Mouse (Mus musculus) stomach, embryonic 14.5 days (tissue): Measurements from ENCODE around the gene Kcnj8. TPM values are rescaled to one million over a fixed set of nuclear protein-coding genes. Genes with fewer than 3 reads are reported as not detected.

ENCODE experiments used
- ATAC-seq: fragments of 200-750 bp; cut with Nextera tagmentation; 2 replicates; pipeline ENCODE4 v1.8.0; 2017; ENCODE audit warnings: low read depth, moderate TSS enrichment; ENCODE audit not compliant: insufficient number of reproducible peaks, insufficient read depth, low FRiP score
- H3K27ac ChIP-seq: fragments of 300-500 bp; sonication (generic); 2 replicates; pipeline ENCODE4 v1.5.1; 2014; ENCODE audit warnings: mild to moderate bottlenecking, low read length, moderate library complexity, mixed read lengths
- H3K27me3 ChIP-seq: fragments of 300-500 bp; sonication (generic); 2 replicates; pipeline ENCODE4 v1.6.1; 2014; ENCODE audit warnings: low read length, control low read depth, mixed read lengths; ENCODE audit not compliant: control insufficient read depth, insufficient read depth
- H3K36me3 ChIP-seq: fragments of 300-500 bp; sonication (generic); 2 replicates; pipeline ENCODE4 v1.6.1; 2014; ENCODE audit warnings: mild to moderate bottlenecking, control low read depth, low read length, moderate library complexity, mixed read lengths; ENCODE audit not compliant: control insufficient read depth, insufficient read depth
- H3K4me1 ChIP-seq: fragments of 300-500 bp; sonication (generic); 2 replicates; pipeline ENCODE4 v1.6.1; 2014; ENCODE audit warnings: low read length, control low read depth, mixed read lengths; ENCODE audit not compliant: control insufficient read depth, insufficient read depth
- H3K4me2 ChIP-seq: fragments of 300-500 bp; sonication (generic); replicated peaks from 2 replicates; pipeline ENCODE4 v1.6.1; 2014; ENCODE audit warnings: low read depth, low read length, control low read depth
- H3K4me3 ChIP-seq: fragments of 300-500 bp; sonication (generic); 2 replicates; pipeline ENCODE4 v1.5.1; 2014; ENCODE audit warnings: low read depth, low read length, control low read depth
- H3K9ac ChIP-seq: fragments of 300-500 bp; sonication (generic); replicated peaks from 2 replicates; pipeline ENCODE4 v1.6.1; 2014; ENCODE audit warnings: low read depth, mild to moderate bottlenecking, control low read depth, low read length, moderate library complexity, mixed read lengths
- H3K9me3 ChIP-seq: fragments of 300-500 bp; sonication (generic); 2 replicates; pipeline ENCODE4 v1.6.1; 2016; ENCODE audit warnings: low read depth, low read length, control low read depth; ENCODE audit not compliant: control insufficient read depth
- WGBS: fragments of 180-500 bp; shearing (Covaris S2); extraction: QIAGEN DNeasy Blood & Tissue Kit; methylation state at CpG from one replicate; pipeline ENCODE4 v1.1.7; 2014; 5-methylcytosine and 5-hydroxymethylcytosine counted together
- polyA plus RNA-seq: library from polyadenylated mRNA; unstranded; fragments of >200 nt; fragmentation: Nextera tagmentation; extraction: Ambion mirVana; gene quantifications from 2 replicates; pipeline ENCODE4 v1.2.1, GENCODE M21; 2014

Kcnj8 gene
- 98.2 and 99.7 TPM in 2 replicates for polyA plus RNA-seq

DNA sequence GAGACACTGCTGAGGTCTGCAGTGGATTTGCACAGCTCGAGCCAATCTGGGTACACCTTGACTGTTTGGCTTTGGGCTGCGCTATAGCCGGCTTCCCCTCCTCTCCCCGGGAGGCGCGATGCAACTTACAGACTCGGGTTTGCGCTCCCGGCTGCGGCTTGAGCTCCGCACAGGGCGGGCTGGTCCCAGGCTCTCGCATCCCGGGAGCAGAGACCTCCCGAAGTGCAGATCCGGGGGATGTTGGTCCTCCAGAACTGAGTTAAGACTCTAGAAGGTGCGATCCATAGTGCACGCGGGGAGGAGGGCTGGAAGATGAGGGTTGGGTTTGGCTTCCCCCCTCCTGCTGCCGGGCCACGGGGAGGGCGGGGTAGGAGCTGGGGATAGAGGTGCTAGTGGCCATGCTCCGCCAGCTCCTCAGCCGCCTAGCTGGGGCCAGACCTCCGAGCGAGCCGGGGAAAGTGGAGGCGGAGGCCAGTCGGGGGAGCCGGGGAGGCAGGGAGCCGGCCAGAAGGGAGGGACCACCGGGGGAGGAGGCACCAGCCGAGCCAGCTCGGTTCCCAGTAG lies at the start of gene Kcnj8:
TSS of gene Kcnj8 (minus strand) at position 560 of the 564 bp plus-strand sequence.
- peak within 1 kb of the TSS; percentile 50 for H3K4me2 ChIP-seq
- no peaks in the 10 kb centered on the region for H3K36me3 ChIP-seq
- WGBS, result under 1% methylated on average over 34 of the region's 34 CpGs
- peaks cover 7% of the 10 kb centered on the region; the same call in 1 of the 2 replicates for H3K4me1 ChIP-seq
- H3K9ac ChIP-seq, result peak within 1 kb of the TSS; percentile 67
- H3K4me3 ChIP-seq, result peak within 1 kb of the TSS; percentile 53
- no peaks in the 10 kb centered on the region for H3K9me3 ChIP-seq
- H3K27me3 ChIP-seq, result peaks cover 4% of the 10 kb centered on the region; the same call in 1 of the 2 replicates
- peak; percentile 92 for ATAC-seq
- H3K27ac ChIP-seq, result peak within 1 kb of the TSS; percentile 97

GRCm38 (mm10) chr6:142616659-142617058 lies 45.2 kb upstream of the Kcnj8 start:
- no peaks in the 10 kb centered on the region for H3K4me1 ChIP-seq
- no peak overlapping the region for H3K4me2 ChIP-seq
- 20% methylated on average over 3 of the region's 3 CpGs for WGBS
- ATAC-seq, result no peak
- H3K36me3 ChIP-seq, result peaks cover 4% of the 10 kb centered on the region; the same call in 1 of the 2 replicates
- no peak overlapping the region for H3K9ac ChIP-seq
- H3K9me3 ChIP-seq, result no peaks in the 10 kb centered on the region
- H3K27ac ChIP-seq, result no peak overlapping the region
- no peak overlapping the region for H3K4me3 ChIP-seq
- no peaks in the 10 kb centered on the region for H3K27me3 ChIP-seq

GRCm38 (mm10) chr6:142614324-142614723 lies 42.9 kb upstream of the Kcnj8 start:
- Histone ChIP-seq H3K36me3 (peaks cover 4% of the 10 kb centered on the region; the same call in 1 of the 2 replicates), H3K9me3 (no peaks in the 10 kb centered on the region), H3K4me1 (no peaks in the 10 kb centered on the region), H3K4me3 (no peak overlapping the region), H3K27ac (no peak overlapping the region), H3K27me3 (no peaks in the 10 kb centered on the region), H3K4me2 (no peak overlapping the region), H3K9ac (no peak overlapping the region)
- ATAC-seq, result no peak
- WGBS, result 55% methylated on average over 10 of the region's 10 CpGs

- Histone ChIP-seq H3K9ac (no peak overlapping the region), H3K27ac (no peak overlapping the region), H3K4me3 (no peak overlapping the region), H3K4me2 (no peak overlapping the region), H3K27me3 (no peaks in the 10 kb centered on the region), H3K9me3 (no peaks in the 10 kb centered on the region), H3K36me3 (peaks cover 4% of the 10 kb centered on the region; the same call in 1 of the 2 replicates), H3K4me1 (no peaks in the 10 kb centered on the region)
- 75% methylated on average over 8 of the region's 8 CpGs for WGBS
- ATAC-seq, result no peak
Measured at GRCm38 (mm10) chr6:142612366-142612765, 41.0 kb upstream of the Kcnj8 start.

DNA sequence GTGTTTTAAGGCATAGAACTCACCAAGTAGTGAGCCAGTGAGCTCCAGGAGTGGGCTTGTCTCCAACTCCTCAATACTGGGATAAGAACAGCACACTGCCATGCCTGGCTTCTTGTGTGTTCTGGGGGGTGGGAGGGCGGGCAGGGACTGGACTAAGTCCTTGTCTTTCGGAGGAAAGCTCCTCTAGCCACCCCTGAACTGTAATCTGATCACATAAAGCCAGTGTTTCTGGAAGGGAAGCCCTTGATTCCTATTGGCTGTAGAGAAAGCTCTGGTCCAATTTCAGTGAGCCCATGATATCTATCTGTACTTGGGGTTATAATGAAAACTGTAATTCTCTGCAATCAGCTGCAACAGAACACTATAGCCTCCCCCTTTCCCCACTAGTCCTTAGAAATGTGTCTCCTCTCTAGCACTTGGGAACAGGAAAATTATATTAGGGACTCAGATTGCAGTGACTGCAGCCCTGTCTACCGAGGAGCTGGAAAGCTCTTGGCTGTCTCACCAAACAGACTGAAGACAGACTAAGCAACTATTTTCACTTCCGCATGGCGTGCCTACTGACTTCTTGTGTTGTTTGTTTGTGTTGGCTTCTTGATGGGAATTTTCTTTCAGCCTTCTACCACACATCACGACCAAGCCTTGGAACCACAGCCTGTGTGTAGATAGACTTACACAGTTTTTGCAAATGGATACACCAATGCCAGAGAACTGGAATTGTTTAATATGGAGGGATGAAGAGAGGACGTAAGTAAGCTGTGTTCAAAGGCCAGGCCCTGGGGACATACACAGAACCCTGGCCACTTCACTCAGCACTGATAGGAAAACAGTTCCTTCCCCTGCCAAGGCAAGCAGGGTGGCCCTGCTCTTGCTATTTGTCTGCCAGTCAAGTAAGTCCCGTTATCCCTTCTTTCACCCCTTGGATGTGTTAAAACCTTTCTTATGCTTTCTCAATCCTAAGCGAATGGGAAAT lies 38.3 kb upstream of the Kcnj8 start:
- H3K27ac ChIP-seq, result no peak overlapping the region; the same call in 1 of the 2 replicates
- no peak overlapping the region for H3K4me3 ChIP-seq
- no peaks in the 10 kb centered on the region for H3K4me1 ChIP-seq
- no peaks in the 10 kb centered on the region for H3K36me3 ChIP-seq
- no peaks in the 10 kb centered on the region for H3K9me3 ChIP-seq
- 56% methylated on average over 9 of the region's 9 CpGs for WGBS
- H3K27me3 ChIP-seq, result no peaks in the 10 kb centered on the region
- ATAC-seq, result no peak
- H3K9ac ChIP-seq, result no peak overlapping the region
- no peak overlapping the region for H3K4me2 ChIP-seq

DNA sequence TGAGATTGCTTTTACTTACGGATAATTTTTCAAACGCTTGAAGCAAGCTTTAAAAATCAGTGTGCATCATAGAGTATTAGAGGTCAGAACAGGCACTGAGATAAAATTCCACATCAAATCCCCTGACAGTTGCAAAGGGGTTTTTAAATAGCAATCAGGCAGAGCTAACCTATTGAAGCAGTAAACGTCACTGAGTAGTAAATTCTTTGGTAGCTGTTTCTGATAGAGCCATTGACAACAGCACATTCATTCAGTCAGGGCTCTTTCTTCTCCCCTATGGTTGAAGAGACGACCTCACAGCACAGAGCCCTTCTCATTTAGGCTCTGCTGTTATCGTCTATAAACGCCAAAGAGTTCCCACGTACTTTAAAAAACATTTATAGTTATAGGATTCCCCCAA lies 35.7 kb upstream of the Kcnj8 start:
- Histone ChIP-seq H3K4me1 (no peaks in the 10 kb centered on the region), H3K4me2 (no peak overlapping the region), H3K27me3 (no peaks in the 10 kb centered on the region), H3K36me3 (no peaks in the 10 kb centered on the region), H3K27ac (no peak overlapping the region), H3K4me3 (no peak overlapping the region), H3K9ac (no peak overlapping the region), H3K9me3 (no peaks in the 10 kb centered on the region)
- ATAC-seq, result no peak
- WGBS, result 70% methylated on average over 7 of the region's 7 CpGs

DNA sequence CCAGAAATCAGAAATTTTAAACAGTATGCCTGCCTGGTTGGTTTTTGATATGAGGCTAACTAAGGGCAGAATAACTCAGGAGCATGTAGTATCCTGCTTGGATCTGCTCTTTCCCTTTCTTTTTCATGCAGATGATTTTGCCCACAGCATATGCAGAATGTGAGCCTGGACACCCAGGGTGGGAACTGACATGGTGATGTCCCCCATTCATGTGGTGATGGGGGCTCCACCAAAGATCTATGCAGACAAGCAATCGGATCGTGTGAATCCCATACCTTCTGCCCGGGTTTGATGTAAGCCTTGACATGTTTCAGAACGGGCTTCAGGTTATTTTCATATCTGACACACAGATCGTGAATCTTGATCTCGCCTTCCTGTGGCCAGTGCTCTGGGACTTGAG lies 31.4 kb upstream of the Kcnj8 start:
- Histone ChIP-seq H3K9me3 (no peaks in the 10 kb centered on the region), H3K4me2 (no peak overlapping the region), H3K27me3 (no peaks in the 10 kb centered on the region), H3K4me3 (no peak overlapping the region), H3K4me1 (no peaks in the 10 kb centered on the region), H3K9ac (no peak overlapping the region), H3K27ac (no peak overlapping the region), H3K36me3 (peaks cover 6% of the 10 kb centered on the region)
- WGBS, result 62% methylated on average over 6 of the region's 6 CpGs
- no peak for ATAC-seq

DNA sequence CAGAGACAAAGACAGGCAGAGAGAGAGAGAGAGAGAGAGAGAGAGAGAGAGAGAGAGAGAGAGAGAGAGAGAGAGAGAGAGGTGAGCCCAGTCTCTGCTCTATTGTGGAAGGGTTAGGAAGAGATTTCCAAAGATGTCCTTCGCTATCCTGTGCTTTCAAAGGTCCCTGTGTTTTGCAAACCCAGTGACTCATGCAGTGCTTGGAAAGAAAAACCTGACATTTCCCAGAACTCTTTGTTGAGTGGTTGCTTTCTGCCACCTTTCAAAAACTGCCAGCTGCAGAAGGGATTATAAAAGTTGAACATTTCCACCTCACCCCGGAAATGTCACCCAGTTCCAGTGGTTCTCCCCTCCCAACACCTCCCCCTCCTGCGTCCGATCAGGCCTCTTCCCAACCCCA lies 7.4 kb upstream of the Kcnj8 start:
- no peak for ATAC-seq
- Histone ChIP-seq H3K27ac (no peak overlapping the region), H3K4me3 (no peak overlapping the region), H3K36me3 (no peaks in the 10 kb centered on the region), H3K4me1 (no peaks in the 10 kb centered on the region), H3K4me2 (no peak overlapping the region), H3K9me3 (no peaks in the 10 kb centered on the region), H3K9ac (no peak overlapping the region), H3K27me3 (no peaks in the 10 kb centered on the region)
- WGBS, result 58% methylated on average over 4 of the region's 4 CpGs
